Comparison of ENCODE assay signal across 16 mouse cellular contexts in genomic region chr14:29752876-29753275, GRCm38 (mm10). TPM values are rescaled to one million over a fixed set of nuclear protein-coding genes. Genes with fewer than 3 reads are reported as not detected.
DNase-seq lines count a peak whose midpoint lies in the region.
"Had no signal": no experiment of that assay in that cellular context is flagged by ENCODE, and none has a peak within 500 bp of the region (broad histone marks: within the 10 kb centered on the region; RNA-seq: fewer than 3 reads in every experiment).

No protein-coding gene starts in this region.

- peak; percentile 1 for DNase-seq in adrenal gland, postnatal 10 days
- no peak for DNase-seq in adrenal gland, adult 8-10 months
- DNase-seq in left cerebral cortex, adult 18-20 months (ENCODE audit: low spot score in 2 of 2), result peak; percentile 5 to 33
- DNase-seq in left cerebral cortex, adult 11 months (ENCODE audit: low spot score), result no peak
- peak; percentile 5 to 44 for DNase-seq in lung, postnatal 4 days
- no peak for DNase-seq in lung, postnatal 14 days
- DNase-seq in right cerebral cortex, postnatal 25 days, result peak; percentile 16
- DNase-seq: cerebellum, adult 9-10 months; gastrocnemius, postnatal 25 days; heart, adult 2 months; kidney, adult 11 months; kidney, postnatal 36 days; liver, embryonic 13.5 days; midbrain, embryonic 14.5 days; thymus, adult 2 months; thymus, postnatal 4 days had no signal

RNA-seq across cellular contexts. Expression of gene Cacna2d3, which starts 31.2 kb away (rescaled TPM):
- 1 to 10 TPM; 1.5 to 3.2 TPM for total RNA-seq in adrenal gland, postnatal 10 days (2021)
- total RNA-seq in adrenal gland, adult 8-10 months (2022), result 1 to 10 TPM; 4.3 to 8.6 (median 5.3) TPM
- total RNA-seq in left cerebral cortex, adult 18-20 months (2021), result 100 to 1,000 TPM; 101 to 110 TPM

Comparison
In these comparisons a context has a peak if more than half of its experiments do, and no peak if none do; other contexts are left out.
1. DNase-seq: peak in adrenal gland, postnatal 10 days (single experiment), left cerebral cortex, adult 18-20 months (2 of 2), lung, postnatal 4 days (2 of 2) and right cerebral cortex, postnatal 25 days (single experiment); none in adrenal gland, adult 8-10 months (single experiment), left cerebral cortex, adult 11 months (single experiment) and lung, postnatal 14 days (single experiment).
2. RNA of gene Cacna2d3, which starts 31.2 kb away (total RNA-seq): 101 to 110 TPM in left cerebral cortex, adult 18-20 months; 4.3 to 8.6 TPM in adrenal gland, adult 8-10 months and 1.5 to 3.2 TPM in adrenal gland, postnatal 10 days; every median in the first group is over 10 times any median in the second.